Mouse (Mus musculus) embryo, embryonic 11 days (tissue): ENCODE measurements around the gene Smim24.

Experiments used
- DNase-seq: peaks from one replicate; pipeline ENCODE4 v3.0.0-alpha.2; 2015

Smim24 gene

DNA sequence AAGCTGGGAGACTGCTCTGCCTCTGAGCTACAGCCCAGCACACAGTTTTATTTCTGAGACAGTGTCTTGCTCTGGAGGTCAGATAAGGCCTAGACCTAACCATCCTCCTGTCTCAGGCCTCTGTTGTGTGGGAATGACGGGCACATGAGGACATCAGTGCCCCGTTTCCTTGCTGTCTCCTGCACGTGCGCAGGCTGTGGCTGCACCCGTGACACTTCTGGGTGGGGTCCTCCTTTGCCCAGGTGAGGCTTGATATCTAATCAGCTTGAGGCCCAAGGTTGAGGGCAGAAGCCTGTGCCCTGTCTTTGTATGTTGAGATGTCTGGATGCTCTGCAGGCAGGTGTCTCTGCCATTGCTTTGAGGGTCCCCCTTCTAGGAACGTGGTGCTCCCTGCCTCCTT is 581 bp upstream of the Smim24 start:
- DNase-seq = no peak

GRCm38 (mm10) chr10:81393456-81394063 is 709 bp downstream of the Smim24 start:
- DNase-seq = no peak

- DNase-seq = peak; percentile 79
Observed at GRCm38 (mm10) chr10:81395127-81395526, 2.3 kb downstream of the Smim24 start.

DNA sequence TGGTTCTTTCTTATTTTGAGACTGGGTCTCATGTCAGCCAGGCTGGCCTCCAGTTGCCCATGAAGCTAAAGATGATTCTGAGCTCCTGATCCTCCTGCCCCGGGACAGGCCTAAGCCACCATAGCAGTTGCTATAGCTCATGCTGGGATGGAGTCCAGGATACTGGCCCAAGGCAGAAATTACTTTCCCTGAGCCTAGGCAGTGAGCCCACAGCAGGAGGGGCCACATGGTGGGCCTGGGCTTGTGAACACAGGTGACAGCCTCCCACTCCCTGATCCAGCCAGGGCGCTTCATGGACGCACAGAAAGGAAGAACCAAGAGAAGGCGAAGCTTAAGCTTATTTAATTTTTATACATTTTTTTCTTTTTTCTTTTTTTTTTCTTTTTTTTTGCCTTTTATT is 3.0 kb downstream of the Smim24 start:
- no peak for DNase-seq

- DNase-seq = no peak
Observed at GRCm38 (mm10) chr10:81396749-81397148, 3.9 kb downstream of the Smim24 start.

DNA sequence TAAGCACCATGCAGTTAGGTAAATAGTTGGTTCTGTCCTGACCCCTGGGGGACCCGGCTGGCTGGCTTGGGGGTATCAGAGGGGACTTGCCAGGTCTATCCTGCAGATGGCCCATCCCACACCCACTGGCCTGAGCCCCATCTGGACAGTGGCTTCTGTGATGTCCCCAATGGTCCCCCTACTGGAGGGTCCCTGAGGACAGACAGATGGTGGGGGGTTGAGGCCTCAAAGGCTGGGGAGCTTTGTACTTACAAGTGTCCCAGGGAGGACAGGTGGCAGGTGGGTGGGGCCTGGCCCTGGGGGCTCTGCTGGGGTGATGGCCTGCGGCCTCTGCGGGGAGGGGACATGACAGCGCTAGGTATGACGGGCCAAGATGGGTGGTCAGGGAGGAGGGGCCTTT is 6.4 kb downstream of the Smim24 start:
- no peak for DNase-seq

GRCm38 (mm10) chr10:81399798-81400308 is 7.0 kb downstream of the Smim24 start:
- DNase-seq = no peak

DNA sequence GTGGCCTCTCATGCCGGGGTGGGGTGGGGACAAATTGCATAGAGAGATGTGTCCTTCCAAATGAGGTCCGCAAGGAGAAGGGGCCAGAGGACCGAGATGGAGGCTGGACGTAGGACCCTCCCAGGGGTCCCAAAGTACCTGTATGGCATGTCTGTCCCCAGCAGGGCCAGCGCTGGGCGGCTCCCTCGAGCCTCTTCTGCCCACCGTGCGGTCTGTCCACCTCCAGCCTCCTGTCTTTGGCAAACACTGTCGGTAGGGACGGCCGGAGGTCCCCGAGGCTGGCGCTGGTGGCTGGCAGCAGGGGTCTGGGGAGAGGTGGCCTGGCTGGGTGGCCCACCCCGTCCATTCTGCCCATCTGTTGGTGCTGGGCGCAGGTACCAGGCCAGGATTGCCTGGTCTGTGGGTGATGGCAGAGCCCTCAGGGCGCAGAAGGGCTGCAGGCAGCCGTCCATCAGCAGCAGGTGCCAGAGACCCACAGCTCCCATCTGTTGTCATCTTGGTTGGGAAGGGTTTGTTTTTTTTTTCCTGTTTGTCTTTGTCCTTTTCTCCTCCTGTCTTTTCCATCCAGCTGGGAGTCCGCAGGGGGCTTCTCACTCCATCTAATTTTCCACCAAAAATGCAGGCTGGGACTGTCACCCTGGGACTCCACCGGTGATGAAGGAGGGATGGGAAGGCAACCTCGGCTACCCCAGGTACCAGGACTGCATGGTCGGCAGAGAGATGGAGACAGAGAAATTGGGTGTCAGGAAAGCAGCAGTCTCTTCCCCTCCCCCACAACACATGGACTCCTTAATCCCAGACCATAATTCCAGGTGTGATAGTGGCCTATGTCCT is 7.7 kb downstream of the Smim24 start:
- no peak for DNase-seq

GRCm38 (mm10) chr10:81401205-81401520 is 8.3 kb downstream of the Smim24 start:
- peak; percentile 63 for DNase-seq

DNA sequence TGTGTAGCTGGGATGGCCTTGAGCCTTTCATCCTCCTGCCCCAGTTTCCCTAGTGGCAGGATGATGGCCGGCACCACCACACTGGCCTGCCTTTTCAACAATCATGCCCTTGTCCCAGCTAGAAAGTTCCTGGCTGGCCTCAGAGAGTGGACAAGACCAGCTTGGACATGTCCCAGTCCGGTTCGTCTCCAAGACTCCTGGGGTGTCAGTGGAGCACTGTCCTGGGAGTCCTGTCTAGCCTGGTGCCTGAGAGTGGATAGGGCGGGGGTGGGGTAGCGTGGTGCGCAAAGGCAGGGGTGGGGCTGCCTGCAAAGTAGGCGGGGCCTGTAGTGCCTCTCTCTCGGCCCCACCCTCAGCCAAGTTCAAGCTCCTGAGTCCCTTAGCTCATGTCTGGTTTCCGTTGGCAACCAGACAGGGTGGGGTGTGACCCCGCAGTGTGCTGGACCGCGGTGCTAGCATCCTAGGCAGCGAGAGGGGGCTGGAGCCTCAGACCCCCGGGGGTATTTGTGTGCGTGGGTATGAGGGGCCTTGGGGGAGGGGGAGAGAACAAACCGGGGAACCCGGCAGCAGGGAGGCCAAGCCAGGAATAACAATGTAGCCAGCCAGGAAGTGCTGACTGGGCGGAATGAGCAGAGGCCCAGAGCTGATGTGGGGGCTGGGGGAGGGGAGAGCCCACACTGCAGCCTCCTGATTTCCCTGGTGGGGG is 8.8 kb downstream of the Smim24 start:
- DNase-seq = peak; percentile 91

GRCm38 (mm10) chr10:81402227-81402765 is 9.4 kb downstream of the Smim24 start:
- no peak for DNase-seq

DNA sequence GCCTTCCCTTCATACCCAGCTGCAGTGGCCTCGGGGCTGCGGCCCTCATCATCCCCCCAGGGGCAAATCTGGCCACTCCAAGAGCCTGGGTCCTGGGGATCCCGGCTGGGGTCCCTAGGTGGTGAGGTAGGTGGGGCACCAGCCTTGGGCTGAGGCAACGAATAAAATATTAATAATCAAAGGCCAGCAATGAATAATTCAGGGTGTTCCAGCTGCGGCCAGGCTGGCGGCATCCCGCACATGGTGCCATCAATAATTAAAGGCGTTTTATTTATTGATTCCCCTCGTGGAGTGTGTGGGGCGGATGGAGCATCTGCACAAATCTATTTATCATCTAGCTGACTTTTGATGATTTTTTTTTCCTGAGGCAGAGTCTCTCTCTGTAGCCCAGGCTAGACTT is 10.7 kb downstream of the Smim24 start:
- no peak for DNase-seq

DNA sequence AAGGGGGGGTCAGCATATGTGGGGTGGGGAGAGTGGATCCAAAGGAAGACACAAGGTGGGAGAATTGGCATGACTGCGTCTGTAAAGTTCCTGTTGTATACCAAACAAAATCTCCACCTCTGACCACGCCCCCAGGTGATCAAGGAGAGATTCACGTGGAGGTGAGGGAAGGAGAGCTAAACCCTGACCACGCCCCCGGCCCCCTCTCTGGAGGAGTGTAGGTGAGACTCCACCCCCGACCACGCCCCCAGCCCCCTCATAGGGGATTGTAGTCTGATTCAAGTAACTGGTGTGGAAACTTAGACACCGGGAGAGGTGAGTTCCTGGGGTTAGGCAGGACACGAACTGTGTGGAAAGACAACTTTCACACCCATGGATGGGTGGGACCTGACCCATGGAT is 11.2 kb downstream of the Smim24 start:
- DNase-seq = no peak

DNA sequence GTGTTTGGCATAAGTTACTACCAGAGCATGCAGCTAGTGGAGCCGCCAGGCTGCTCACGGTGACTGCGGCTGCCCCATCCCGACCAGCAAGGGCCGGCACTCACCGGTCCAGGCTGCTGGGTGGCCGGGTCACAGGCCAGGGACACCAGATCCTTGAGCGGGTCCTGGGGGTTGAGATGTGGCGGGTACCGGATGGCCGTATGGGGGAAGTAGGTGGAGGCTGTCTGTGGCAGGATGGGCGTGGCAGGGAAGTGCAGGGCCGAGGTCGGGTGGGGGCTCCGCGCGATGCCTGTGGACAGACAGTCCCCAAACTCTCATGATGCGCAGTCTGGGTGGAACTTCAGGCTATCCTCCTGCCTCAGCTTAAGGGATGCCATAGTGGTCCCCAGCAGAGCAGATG is 11.9 kb downstream of the Smim24 start:
- DNase-seq = no peak

DNA sequence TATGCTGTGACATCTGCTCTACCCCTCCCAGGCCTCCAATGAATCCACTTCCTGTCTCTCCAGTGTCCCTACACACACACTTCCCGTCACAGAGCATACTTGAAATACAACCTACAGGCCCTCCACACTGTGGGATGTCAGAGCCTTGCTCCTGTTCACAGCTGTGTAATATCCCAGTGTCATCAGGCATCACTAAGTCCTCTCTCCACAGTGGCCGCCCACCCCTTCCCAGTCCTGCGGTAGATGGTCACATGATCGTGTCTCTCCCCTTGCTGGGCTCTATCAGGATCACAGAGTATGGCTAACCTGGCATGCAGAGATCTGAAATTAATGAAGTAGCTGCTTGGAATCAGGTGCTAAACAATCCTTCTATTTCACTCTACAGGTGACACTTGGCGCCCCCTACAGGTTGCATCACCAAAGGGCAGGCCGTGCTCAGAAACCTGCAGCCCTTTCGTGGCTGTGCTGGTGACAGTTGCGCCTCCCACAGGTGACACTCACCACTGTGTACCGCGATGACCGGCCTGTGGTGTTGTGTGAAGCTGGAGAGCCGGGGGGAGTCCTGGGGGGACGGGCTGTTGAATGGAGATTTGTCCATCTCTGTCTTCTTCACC is 12.8 kb downstream of the Smim24 start:
- peak; percentile 57 for DNase-seq

GRCm38 (mm10) chr10:81406504-81407440 is 13.9 kb downstream of the Smim24 start:
- no peak for DNase-seq

DNA sequence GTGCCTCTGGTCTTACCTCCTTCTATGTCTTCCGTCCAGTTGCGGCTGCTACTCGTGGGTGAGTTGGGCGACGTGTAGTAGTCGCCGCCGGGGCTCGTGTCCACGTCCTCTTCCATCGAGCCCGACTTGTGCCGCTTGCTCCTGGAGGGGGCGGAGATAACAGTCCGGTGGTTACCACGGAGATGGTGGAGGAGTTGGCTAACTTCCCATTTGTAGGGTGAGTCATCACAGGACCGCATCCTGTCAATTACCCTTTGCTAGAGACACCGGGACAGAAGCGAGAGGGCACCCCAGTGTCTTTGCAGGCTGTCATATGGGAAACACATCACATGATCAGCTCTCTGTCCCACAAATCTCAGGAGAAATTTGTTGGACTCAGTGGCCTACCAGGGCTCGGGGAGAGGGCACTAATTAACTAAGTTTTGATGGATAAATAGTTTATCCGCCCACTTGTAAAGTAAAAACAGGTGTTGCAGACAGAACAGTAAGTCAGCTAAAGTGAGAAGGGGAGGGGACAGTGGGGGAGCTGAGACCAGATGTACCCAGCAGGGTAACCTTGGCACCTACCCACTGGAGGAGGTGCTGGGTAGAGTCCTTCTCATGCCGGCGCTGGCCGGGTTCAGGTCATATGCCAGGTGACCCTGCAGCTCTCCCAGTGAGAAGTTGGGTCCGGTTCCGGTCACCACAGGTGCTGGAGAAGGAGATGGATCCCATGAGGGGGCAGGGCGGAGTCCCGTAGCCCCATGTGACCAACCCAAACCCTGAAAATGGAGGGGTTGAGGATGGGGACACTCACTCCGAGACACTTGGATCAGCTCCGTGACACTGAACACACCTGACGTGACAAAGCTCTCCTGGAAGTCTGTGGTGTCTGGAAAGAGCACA is 14.9 kb downstream of the Smim24 start:
- DNase-seq = peak; percentile 79

DNA sequence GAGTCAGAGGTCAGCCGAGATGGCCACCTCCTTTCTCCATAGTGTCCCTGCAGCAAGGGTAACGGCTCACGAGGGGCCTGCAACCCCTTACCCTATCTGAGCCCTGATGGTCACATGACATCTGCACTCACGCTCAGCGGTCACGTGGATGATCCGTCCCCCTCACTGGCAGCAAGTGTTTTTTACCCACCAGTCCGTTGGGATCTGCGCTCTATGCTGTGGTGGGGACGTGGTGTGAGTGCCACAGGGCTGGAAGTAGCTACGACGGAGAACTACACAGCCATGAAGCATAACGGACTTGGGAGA is 15.5 kb downstream of the Smim24 start:
- DNase-seq = no peak

DNA sequence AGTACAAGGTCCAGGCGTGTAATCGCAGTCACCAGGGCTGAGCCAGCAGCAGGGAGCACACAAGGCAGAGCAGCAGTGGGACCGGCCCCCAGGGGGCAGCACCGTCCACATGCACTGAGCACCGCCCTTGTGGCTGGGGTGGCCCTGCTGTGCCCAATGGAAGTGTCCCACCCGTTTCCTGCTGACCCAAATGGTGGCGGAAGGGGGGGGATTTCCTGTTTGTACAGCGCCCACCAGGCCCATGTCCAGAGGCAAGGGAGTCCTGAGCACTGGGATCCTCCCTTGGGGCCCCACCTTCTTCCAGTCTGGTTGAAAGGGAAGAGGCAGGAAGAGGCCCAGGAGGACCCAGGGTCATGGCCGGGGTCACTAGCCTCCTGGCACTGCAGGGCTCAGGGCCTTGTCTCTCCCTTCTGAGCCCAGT is 16.0 kb downstream of the Smim24 start:
- DNase-seq = peak; percentile 84

GRCm38 (mm10) chr10:81409330-81409729 is 16.5 kb downstream of the Smim24 start:
- peak; percentile 72 for DNase-seq

DNA sequence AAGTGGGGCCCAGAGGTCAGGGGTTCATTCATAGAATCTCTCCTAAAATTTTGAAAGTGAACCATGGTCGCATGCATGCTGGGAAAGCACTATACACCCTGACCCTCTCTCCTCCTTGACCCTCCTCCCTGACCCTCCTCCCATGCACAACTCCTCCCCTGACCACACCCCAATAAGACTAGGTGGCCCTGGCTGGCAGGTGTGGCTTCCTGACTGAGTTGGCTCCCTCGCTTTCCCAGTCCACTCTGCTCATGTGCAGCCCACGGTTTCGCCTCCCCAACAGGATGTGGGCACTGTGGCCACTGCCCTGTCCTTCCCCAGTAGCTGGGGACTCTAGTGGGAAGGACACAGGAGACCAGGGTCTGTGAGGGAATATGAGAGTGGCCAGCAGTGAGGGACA is 17.5 kb downstream of the Smim24 start:
- no peak for DNase-seq
